Mouse (Mus musculus) MEL (cell line): ENCODE measurements at regions not wholly inside any gene's neighbourhood (a gene's known extent, or its start where the extent isn't known, plus 50 kb on each side); places are given as distances from the start of the nearest gene placed in this dataset.

Experiments used
- DNase-seq: peaks from one replicate; pipeline ENCODE4 v3.0.0; 2011; ENCODE audit warnings: low read depth, low spot score
- H3K27ac ChIP-seq: 2 replicates; pipeline ENCODE4 v1.5.1; 2012; ENCODE audit warnings: low read depth, mild to moderate bottlenecking, control low read depth, low read length, moderate library complexity; ENCODE audit not compliant: control insufficient read depth
- H3K27me3 ChIP-seq, 2 experiments: fragments of 150-350 bp in 1 of 2; sonication (generic) in 1 of 2; 2 replicates each; pipeline ENCODE4 v1.6.1; 2012; ENCODE audit warnings: low read length in 2 of 2, mild to moderate bottlenecking in 2 of 2, improper control_type of control experiment in 1 of 2, moderate library complexity in 1 of 2; ENCODE audit not compliant: insufficient read depth in 2 of 2, control insufficient read depth in 1 of 2
- H3K36me3 ChIP-seq, 2 experiments: 2 replicates each; pipeline ENCODE4 v1.6.1; 2012 to 2014; ENCODE audit warnings: low read length in 2 of 2, improper control_type of control experiment in 1 of 2, inconsistent platforms in 1 of 2, mild to moderate bottlenecking in 1 of 2; ENCODE audit not compliant: insufficient read depth in 2 of 2, control insufficient read depth in 1 of 2
- H3K4me1 ChIP-seq, 2 experiments: fragments of 150-350 bp in 1 of 2; sonication (generic) in 1 of 2; 2 replicates each; pipeline ENCODE4 v1.6.1; 2012; ENCODE audit warnings: low read length in 2 of 2, improper control_type of control experiment in 1 of 2, mild to moderate bottlenecking in 1 of 2; ENCODE audit not compliant: insufficient read depth in 2 of 2, control insufficient read depth in 1 of 2
- H3K4me3 ChIP-seq, 2 experiments: fragments of 150-350 bp in 1 of 2; sonication (generic) in 1 of 2; 2 replicates each; pipeline ENCODE4 v1.5.1; 2012; ENCODE audit warnings: low read depth in 2 of 2, low read length in 2 of 2, mild to moderate bottlenecking in 2 of 2, moderate library complexity in 2 of 2, control low read depth in 1 of 2, improper control_type of control experiment in 1 of 2; ENCODE audit not compliant: control insufficient read depth in 1 of 2, insufficient read depth in 1 of 2
- H3K79me2 ChIP-seq: 2 replicates; pipeline ENCODE4 v1.6.1; 2012; ENCODE audit warnings: mild to moderate bottlenecking, low read length, moderate library complexity; ENCODE audit not compliant: control insufficient read depth, poor library complexity, insufficient read depth
- H3K9ac ChIP-seq: 2 replicates; pipeline ENCODE4 v1.6.1; 2012; ENCODE audit warnings: low read depth, mild to moderate bottlenecking, control low read depth, low read length, moderate library complexity; ENCODE audit not compliant: control insufficient read depth, poor library complexity, severe bottlenecking
- H3K9me3 ChIP-seq: fragments of 150-350 bp; sonication (generic); replicated peaks from 2 replicates; pipeline ENCODE4 v1.6.1; 2012; ENCODE audit warnings: mild to moderate bottlenecking, low read length, improper control_type of control experiment, moderate library complexity; ENCODE audit not compliant: insufficient read depth
- BHLHE40 ChIP-seq: IDR thresholded peaks from 2 replicates; pipeline ENCODE4 v1.6.1; 2012; ENCODE audit warnings: low read depth, mild to moderate bottlenecking, inconsistent platforms, low read length, improper control_type of control experiment, borderline replicate concordance
- CHD1 ChIP-seq: IDR thresholded peaks from 2 replicates; pipeline ENCODE4 v1.6.1; 2012; ENCODE audit warnings: low read depth, mild to moderate bottlenecking, inconsistent platforms, low read length, improper control_type of control experiment
- CHD2 ChIP-seq: IDR thresholded peaks from 2 replicates; pipeline ENCODE4 v1.6.1; 2011; ENCODE audit warnings: low read length, improper control_type of control experiment
- CTCF ChIP-seq, 3 experiments: IDR thresholded peaks in 2 of 3; conservative IDR thresholded peaks in 1 of 3; 2 replicates each; pipeline ENCODE4 v1.5.1; 2011 to 2012; ENCODE audit warnings: low read length in 3 of 3, low read depth in 2 of 3, mild to moderate bottlenecking in 2 of 3, improper control_type of control experiment in 1 of 3, inconsistent platforms in 1 of 3, mixed read lengths in 1 of 3, moderate library complexity in 1 of 3; ENCODE audit not compliant: control insufficient read depth in 1 of 3, insufficient read depth in 1 of 3, poor library complexity in 1 of 3, severe bottlenecking in 1 of 3
- E2F4 ChIP-seq: IDR thresholded peaks from 2 replicates; pipeline ENCODE4 v1.6.1; 2011; ENCODE audit warnings: low read depth, low read length, improper control_type of control experiment, borderline replicate concordance
- ELF1 ChIP-seq: IDR thresholded peaks from 2 replicates; pipeline ENCODE4 v1.6.1; 2014; ENCODE audit warnings: low read depth, mild to moderate bottlenecking, inconsistent platforms, low read length, improper control_type of control experiment, moderate library complexity
- EP300 ChIP-seq, 2 experiments: IDR thresholded peaks; 2 replicates each; pipeline ENCODE4 v1.6.1; 2011; ENCODE audit warnings: improper control_type of control experiment in 2 of 2, low read length in 2 of 2, low read depth in 1 of 2, mild to moderate bottlenecking in 1 of 2
- ETS1 ChIP-seq: IDR thresholded peaks from 2 replicates; pipeline ENCODE4 v1.6.1; 2012; ENCODE audit warnings: low read depth, mild to moderate bottlenecking, inconsistent platforms, low read length, improper control_type of control experiment, moderate library complexity
- GABPA ChIP-seq: IDR thresholded peaks from 2 replicates; pipeline ENCODE4 v1.6.1; 2012; ENCODE audit warnings: low read depth, mild to moderate bottlenecking, inconsistent platforms, low read length, improper control_type of control experiment, moderate library complexity
- JUND ChIP-seq: IDR thresholded peaks from 2 replicates; pipeline ENCODE4 v1.6.1; 2011; ENCODE audit warnings: low read depth, mild to moderate bottlenecking, improper control_type of control experiment, low read length
- MAFK ChIP-seq: IDR thresholded peaks from 2 replicates; pipeline ENCODE4 v1.6.1; 2011; ENCODE audit warnings: low read depth, mild to moderate bottlenecking, low read length, improper control_type of control experiment, borderline replicate concordance
- MAX ChIP-seq: IDR thresholded peaks from 2 replicates; pipeline ENCODE4 v1.6.1; 2011; ENCODE audit warnings: low read length, improper control_type of control experiment
- MAZ ChIP-seq: IDR thresholded peaks from 2 replicates; pipeline ENCODE4 v1.6.1; 2012; ENCODE audit warnings: low read depth, mild to moderate bottlenecking, inconsistent platforms, low read length, improper control_type of control experiment
- MEF2A ChIP-seq: IDR thresholded peaks from 2 replicates; pipeline ENCODE4 v1.6.1; 2014; ENCODE audit warnings: low read depth, mild to moderate bottlenecking, inconsistent platforms, low read length, improper control_type of control experiment; ENCODE audit not compliant: poor library complexity, insufficient replicate concordance, severe bottlenecking; ENCODE audit errors: extremely low read depth
- MXI1 ChIP-seq: IDR thresholded peaks from 2 replicates; pipeline ENCODE4 v1.6.1; 2011; ENCODE audit warnings: mild to moderate bottlenecking, low read depth, low read length, improper control_type of control experiment
- MYB ChIP-seq: IDR thresholded peaks from 2 replicates; pipeline ENCODE4 v1.6.1; 2011; ENCODE audit warnings: mild to moderate bottlenecking, low read depth, low read length, improper control_type of control experiment
- MYC ChIP-seq: IDR thresholded peaks from 2 replicates; pipeline ENCODE4 v1.6.1; 2011; ENCODE audit warnings: low read depth, mild to moderate bottlenecking, low read length, improper control_type of control experiment, moderate library complexity
- NELFE ChIP-seq: IDR thresholded peaks from 2 replicates; pipeline ENCODE4 v1.6.1; 2011; ENCODE audit warnings: low read depth, low read length, improper control_type of control experiment
- NRF1 ChIP-seq: IDR thresholded peaks from 2 replicates; pipeline ENCODE4 v1.6.1; 2014; ENCODE audit warnings: low read depth, mild to moderate bottlenecking, inconsistent platforms, low read length, improper control_type of control experiment, moderate library complexity; ENCODE audit not compliant: poor library complexity, insufficient read depth, severe bottlenecking
- POLR2AphosphoS5 ChIP-seq: IDR thresholded peaks from 2 replicates; pipeline ENCODE4 v1.6.1; 2012; ENCODE audit warnings: low read depth, borderline replicate concordance, mild to moderate bottlenecking, inconsistent platforms, low read length, moderate library complexity, mixed read lengths
- TCF12 ChIP-seq: IDR thresholded peaks from 2 replicates; pipeline ENCODE4 v1.6.1; 2014; ENCODE audit warnings: low read depth, mild to moderate bottlenecking, inconsistent platforms, low read length, improper control_type of control experiment, moderate library complexity
- UBTF ChIP-seq: IDR thresholded peaks from 2 replicates; pipeline ENCODE4 v1.6.1; 2012; ENCODE audit warnings: low read depth, mild to moderate bottlenecking, inconsistent platforms, low read length, improper control_type of control experiment, moderate library complexity, borderline replicate concordance; ENCODE audit not compliant: insufficient read depth
- USF2 ChIP-seq, 2 experiments: IDR thresholded peaks; 2 replicates each; pipeline ENCODE4 v1.6.1; 2011 to 2012; ENCODE audit warnings: improper control_type of control experiment in 2 of 2, low read length in 2 of 2, borderline replicate concordance in 1 of 2, inconsistent platforms in 1 of 2, low read depth in 1 of 2, mild to moderate bottlenecking in 1 of 2; ENCODE audit not compliant: insufficient read depth in 1 of 2
- ZKSCAN1 ChIP-seq: IDR thresholded peaks from 2 replicates; pipeline ENCODE4 v1.6.1; 2012; ENCODE audit warnings: low read depth, mild to moderate bottlenecking, inconsistent platforms, low read length, improper control_type of control experiment, moderate library complexity
- ZMIZ1 ChIP-seq: IDR thresholded peaks from 2 replicates; pipeline ENCODE4 v1.6.1; 2012; ENCODE audit warnings: low read depth, mild to moderate bottlenecking, inconsistent platforms, low read length, improper control_type of control experiment, moderate library complexity
- ZNF384 ChIP-seq: IDR thresholded peaks from 2 replicates; pipeline ENCODE4 v1.6.1; 2012; ENCODE audit warnings: low read depth, mild to moderate bottlenecking, inconsistent platforms, low read length, improper control_type of control experiment

GRCm38 (mm10) chr13:78799641-78800040, 600.1 kb upstream of the Nr2f1 start:
- no peaks in the 10 kb centered on the region for H3K36me3 ChIP-seq
- H3K27ac ChIP-seq, result no peak overlapping the region
- TF ChIP-seq TCF12 (no peak), ZMIZ1 (no peak), ELF1 (no peak), USF2 (IDR thresholded peaks at IDR 0.05; ENCODE audit: borderline replicate concordance in 1 of 2, insufficient read depth in 1 of 2, low read depth in 1 of 2, low read length in 2 of 2) (no peak), ETS1 (no peak), MXI1 (no peak), MAX (no peak)
- DNase-seq, result no peak
- no peak overlapping the region for H3K4me3 ChIP-seq
- no peaks in the 10 kb centered on the region for H3K9me3 ChIP-seq
- H3K4me1 ChIP-seq, result no peaks in the 10 kb centered on the region
- H3K27me3 ChIP-seq, result no peaks in the 10 kb centered on the region
- H3K79me2 ChIP-seq, result no peaks in the 10 kb centered on the region
- H3K9ac ChIP-seq, result no peak overlapping the region

GRCm38 (mm10) chr13:78795228-78795627, 595.7 kb upstream of the Nr2f1 start:
- Histone ChIP-seq H3K36me3 (no peaks in the 10 kb centered on the region), H3K9me3 (no peaks in the 10 kb centered on the region), H3K27ac (no peak overlapping the region), H3K9ac (no peak overlapping the region), H3K27me3 (no peaks in the 10 kb centered on the region), H3K79me2 (no peaks in the 10 kb centered on the region), H3K4me1 (no peaks in the 10 kb centered on the region), H3K4me3 (no peak overlapping the region)
- TF ChIP-seq ELF1 (no peak), JUND (no peak), MEF2A (no peak), BHLHE40 (no peak), CHD2 (no peak), MYC (no peak), CTCF (IDR thresholded peaks at IDR 0.05 in 2 of 3, conservative IDR thresholded peaks at IDR 0.05 in 1 of 3; ENCODE audit: control insufficient read depth in 1 of 3, insufficient read depth in 1 of 3, low read depth in 2 of 3, low read length in 3 of 3, poor library complexity in 1 of 3, severe bottlenecking in 1 of 3) (no peak), POLR2AphosphoS5 (no peak), CHD1 (no peak), TCF12 (no peak)
- DNase-seq, result no peak

GRCm38 (mm10) chr13:78784285-78784684, 584.7 kb upstream of the Nr2f1 start:
- DNase-seq, result no peak
- Histone ChIP-seq H3K9ac (no peak overlapping the region), H3K79me2 (no peaks in the 10 kb centered on the region)
- TF ChIP-seq MYB (no peak), MAFK (no peak), UBTF (no peak), ZNF384 (no peak), E2F4 (no peak), EP300 (IDR thresholded peaks at IDR 0.05; ENCODE audit: low read depth in 1 of 2, low read length in 2 of 2) (no peak), MEF2A (no peak), ZKSCAN1 (no peak), GABPA (no peak), NELFE (no peak), POLR2AphosphoS5 (no peak), ETS1 (no peak), NRF1 (no peak), MAZ (no peak)

More at GRCm38 (mm10) chr13:78784285-78784684, 584.7 kb upstream of the Nr2f1 start:
- no peaks in the 10 kb centered on the region for H3K27me3 ChIP-seq
- H3K4me1 ChIP-seq, result no peaks in the 10 kb centered on the region
- H3K36me3 ChIP-seq, result no peaks in the 10 kb centered on the region
- H3K9me3 ChIP-seq, result no peaks in the 10 kb centered on the region
- H3K4me3 ChIP-seq, result no peak overlapping the region
- H3K27ac ChIP-seq, result no peak overlapping the region
